Mouse (Mus musculus) kidney, embryonic 16.5 days (tissue): ENCODE data around the gene Tmem245. TPM values are rescaled to one million over a fixed set of nuclear protein-coding genes. Genes with fewer than 3 reads are reported as not detected.
"Not testable (repeated sequence)": the region's sequence is repeated elsewhere in the genome, so short reads cannot be mapped to it uniquely, and the experiment has no call there.

Experiments
- ATAC-seq: fragments of 200-750 bp; cut with Nextera tagmentation; 2 replicates; pipeline ENCODE4 v1.8.0; 2017; ENCODE audit warnings: moderate TSS enrichment; ENCODE audit not compliant: low FRiP score, low TSS enrichment
- H3K27ac ChIP-seq: fragments of 300-500 bp; sonication (generic); 2 replicates; pipeline ENCODE4 v1.5.1; 2014; ENCODE audit warnings: low read length
- H3K27me3 ChIP-seq: fragments of 300-500 bp; sonication (generic); 2 replicates; pipeline ENCODE4 v1.6.1; 2014; ENCODE audit warnings: low read length, control low read depth, mixed read lengths; ENCODE audit not compliant: insufficient read depth
- H3K36me3 ChIP-seq: fragments of 300-500 bp; sonication (generic); 2 replicates; pipeline ENCODE4 v1.6.1; 2014; ENCODE audit warnings: low read length, control low read depth, mixed read lengths; ENCODE audit not compliant: insufficient read depth
- H3K4me1 ChIP-seq: fragments of 300-500 bp; sonication (generic); 2 replicates; pipeline ENCODE4 v1.6.1; 2014; ENCODE audit warnings: low read length, control low read depth, mixed read lengths; ENCODE audit not compliant: insufficient read depth
- H3K4me2 ChIP-seq: fragments of 300-500 bp; sonication (generic); replicated peaks from 2 replicates; pipeline ENCODE4 v1.6.1; 2014; ENCODE audit warnings: low read depth, low read length
- H3K4me3 ChIP-seq: fragments of 300-500 bp; sonication (generic); 2 replicates; pipeline ENCODE4 v1.5.1; 2014; ENCODE audit warnings: mild to moderate bottlenecking, low read length
- H3K9ac ChIP-seq: fragments of 300-500 bp; sonication (generic); replicated peaks from 2 replicates; pipeline ENCODE4 v1.6.1; 2014; ENCODE audit warnings: low read length
- H3K9me3 ChIP-seq: fragments of 300-500 bp; sonication (generic); 2 replicates; pipeline ENCODE4 v1.6.1; 2016; ENCODE audit warnings: low read length, control low read depth
- WGBS: fragments of 180-500 bp; shearing (Covaris S2); extraction: QIAGEN DNeasy Blood & Tissue Kit; methylation state at CpG from one replicate; pipeline ENCODE4 v1.1.7; 2014; 5-methylcytosine and 5-hydroxymethylcytosine counted together
- polyA plus RNA-seq: library from polyadenylated mRNA; unstranded; fragments of >200 nt; fragmentation: Nextera tagmentation; extraction: Ambion mirVana; gene quantifications from 2 replicates; pipeline ENCODE4 v1.2.1, GENCODE M21; 2015

Gene Tmem245
- polyA plus RNA-seq, 1 experiment from 2014 or later = 9.1 TPM

GRCm38 (mm10) chr4:56880036-56880703 is 67.1 kb downstream of the Tmem245 start:
- Histone ChIP-seq H3K4me2 (no peak overlapping the region), H3K27me3 (no peaks in the 10 kb centered on the region), H3K9ac (no peak overlapping the region), H3K4me3 (no peak overlapping the region), H3K9me3 (no peaks in the 10 kb centered on the region), H3K4me1 (no peaks in the 10 kb centered on the region), H3K27ac (no peak overlapping the region), H3K36me3 (peaks cover 31% of the 10 kb centered on the region)
- ATAC-seq = no peak
- 82% methylated on average over 11 of the region's 11 CpGs for WGBS

- H3K4me3 ChIP-seq = no peak overlapping the region
- no peak for ATAC-seq
- no peak overlapping the region for H3K9ac ChIP-seq
- no peak overlapping the region for H3K4me2 ChIP-seq
- no peak overlapping the region for H3K27ac ChIP-seq
- H3K4me1 ChIP-seq = no peaks in the 10 kb centered on the region
- H3K27me3 ChIP-seq = no peaks in the 10 kb centered on the region
- peaks cover 3% of the 10 kb centered on the region; the same call in 1 of the 2 replicates for H3K9me3 ChIP-seq
- 91% methylated on average over 7 of the region's 7 CpGs for WGBS
- H3K36me3 ChIP-seq = peaks cover 36% of the 10 kb centered on the region
Measured at GRCm38 (mm10) chr4:56878971-56879370, 68.3 kb downstream of the Tmem245 start.

- not testable (repeated sequence) for H3K9ac ChIP-seq, H3K27me3 ChIP-seq, H3K4me2 ChIP-seq, H3K27ac ChIP-seq, H3K4me3 ChIP-seq, ATAC-seq
- peaks cover 11% of the 10 kb centered on the region; the same call in 1 of the 2 replicates for H3K9me3 ChIP-seq
- 97% methylated on average over 11 of the region's 11 CpGs for WGBS
- peaks cover 11% of the 10 kb centered on the region for H3K4me1 ChIP-seq
- peaks cover 24% of the 10 kb centered on the region for H3K36me3 ChIP-seq
Measured at GRCm38 (mm10) chr4:56870541-56870940, 76.7 kb downstream of the Tmem245 start.

- ATAC-seq = no peak
- H3K9me3 ChIP-seq = peaks cover 8% of the 10 kb centered on the region; the same call in 1 of the 2 replicates
- no peaks in the 10 kb centered on the region for H3K27me3 ChIP-seq
- H3K36me3 ChIP-seq = peaks cover 11% of the 10 kb centered on the region
- peak overlapping the region; percentile 75 for H3K27ac ChIP-seq
- peaks cover 21% of the 10 kb centered on the region for H3K4me1 ChIP-seq
- no peak overlapping the region for H3K4me2 ChIP-seq
- 47% methylated on average over 5 of the region's 5 CpGs for WGBS
- H3K4me3 ChIP-seq = no peak overlapping the region
- H3K9ac ChIP-seq = no peak overlapping the region; the same call in 1 of the 2 replicates
Measured at GRCm38 (mm10) chr4:56867761-56868160, 79.5 kb downstream of the Tmem245 start.

GRCm38 (mm10) chr4:56865971-56866370 is 81.3 kb downstream of the Tmem245 start:
- no peak overlapping the region for H3K9ac ChIP-seq
- ATAC-seq = no peak
- H3K27me3 ChIP-seq = no peaks in the 10 kb centered on the region
- peaks cover 21% of the 10 kb centered on the region for H3K4me1 ChIP-seq
- no peak overlapping the region for H3K4me3 ChIP-seq
- H3K27ac ChIP-seq = no peak overlapping the region
- 54% methylated on average over 4 of the region's 4 CpGs for WGBS
- peaks cover 2% of the 10 kb centered on the region; the same call in 1 of the 2 replicates for H3K9me3 ChIP-seq
- H3K4me2 ChIP-seq = no peak overlapping the region
- H3K36me3 ChIP-seq = peaks cover 6% of the 10 kb centered on the region

GRCm38 (mm10) chr4:56865003-56865511 is 82.2 kb downstream of the Tmem245 start, which contains the start of gene Ctnnal1:
Gene Ctnnal1, minus strand, starts transcription at chr4:56865188.
- Histone ChIP-seq H3K27ac (peak within 1 kb of the TSS; percentile 91), H3K9ac (peak within 1 kb of the TSS; percentile 82), H3K9me3 (no peaks in the 10 kb centered on the region), H3K4me2 (peak within 1 kb of the TSS; percentile 54), H3K27me3 (no peaks in the 10 kb centered on the region), H3K36me3 (no peaks in the 10 kb centered on the region), H3K4me3 (peak within 1 kb of the TSS; percentile 84), H3K4me1 (peaks cover 21% of the 10 kb centered on the region)
- peak; percentile 98 for ATAC-seq
- WGBS = 0% methylated on average over 45 of the region's 45 CpGs

GRCm38 (mm10) chr4:56864417-56865001 is 82.7 kb downstream of the Tmem245 start:
- Histone ChIP-seq H3K9me3 (no peaks in the 10 kb centered on the region), H3K4me1 (peaks cover 21% of the 10 kb centered on the region), H3K36me3 (no peaks in the 10 kb centered on the region), H3K27me3 (no peaks in the 10 kb centered on the region), H3K4me3 (peak overlapping the region; percentile 84), H3K9ac (peak overlapping the region; percentile 82), H3K27ac (peak overlapping the region; percentile 91), H3K4me2 (peak overlapping the region; percentile 54)
- WGBS = under 1% methylated on average over 47 of the region's 49 CpGs
- ATAC-seq = peak; percentile 64

- H3K27ac ChIP-seq = no peak overlapping the region
Measured at GRCm38 (mm10) chr4:56864016-56864415, 83.2 kb downstream of the Tmem245 start.

GRCm38 (mm10) chr4:56861551-56861950 is 85.7 kb downstream of the Tmem245 start:
- no peak for ATAC-seq
- Histone ChIP-seq H3K27ac (no peak overlapping the region), H3K9me3 (no peaks in the 10 kb centered on the region), H3K27me3 (no peaks in the 10 kb centered on the region), H3K4me2 (no peak overlapping the region), H3K4me1 (peaks cover 13% of the 10 kb centered on the region; the same call in 1 of the 2 replicates), H3K4me3 (no peak overlapping the region), H3K36me3 (no peaks in the 10 kb centered on the region), H3K9ac (no peak overlapping the region)
- 96% methylated on average over 4 of the region's 4 CpGs for WGBS

More at GRCm38 (mm10) chr4:56864016-56864415, 83.2 kb downstream of the Tmem245 start:
- peaks cover 21% of the 10 kb centered on the region for H3K4me1 ChIP-seq
- peak overlapping the region; percentile 84 for H3K4me3 ChIP-seq
- H3K9ac ChIP-seq = peak overlapping the region; percentile 82
- H3K9me3 ChIP-seq = no peaks in the 10 kb centered on the region
- H3K4me2 ChIP-seq = peak overlapping the region; percentile 54
- H3K27me3 ChIP-seq = no peaks in the 10 kb centered on the region
- 33% methylated on average over 4 of the region's 4 CpGs for WGBS
- ATAC-seq = no peak
- no peaks in the 10 kb centered on the region for H3K36me3 ChIP-seq

- no peak overlapping the region for H3K27ac ChIP-seq
- no peak for ATAC-seq
- no peaks in the 10 kb centered on the region for H3K9me3 ChIP-seq
- H3K4me2 ChIP-seq = no peak overlapping the region
- H3K36me3 ChIP-seq = no peaks in the 10 kb centered on the region
- no peak overlapping the region for H3K4me3 ChIP-seq
- no peaks in the 10 kb centered on the region for H3K27me3 ChIP-seq
- H3K9ac ChIP-seq = no peak overlapping the region
- 64% methylated on average over 9 of the region's 9 CpGs for WGBS
- H3K4me1 ChIP-seq = peaks cover 10% of the 10 kb centered on the region; the same call in 1 of the 2 replicates
Measured at GRCm38 (mm10) chr4:56858733-56859132, 88.5 kb downstream of the Tmem245 start.
